Comparison of ENCODE assay signal across 16 mouse cellular contexts in the genomic region with DNA sequence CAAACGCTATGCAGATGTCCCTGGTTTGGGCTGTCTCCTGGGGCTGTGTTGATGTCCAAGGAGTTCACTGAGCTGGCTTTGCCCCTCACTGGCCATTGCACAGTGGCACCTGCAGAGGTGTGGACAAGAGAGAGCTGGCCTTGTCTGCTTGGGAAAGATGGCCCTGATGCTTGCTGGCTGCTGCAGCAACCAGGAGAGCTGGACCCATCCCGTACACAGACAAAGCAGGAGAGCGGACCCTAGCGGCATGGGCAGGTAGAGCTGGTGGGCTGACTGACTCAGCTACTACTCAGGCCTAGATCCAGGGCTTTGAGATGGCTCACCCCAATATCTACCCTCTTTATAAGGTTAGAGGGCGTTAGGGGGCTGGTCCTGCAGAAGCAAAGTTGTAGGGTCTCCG.
DNase-seq lines count a peak whose midpoint lies in the region; ATAC-seq and TF ChIP-seq lines count a peak whose summit lies in the region.
"Had no signal": no experiment of that assay in that cellular context is flagged by ENCODE, and none has a peak within 500 bp of the region (broad histone marks: within the 10 kb centered on the region; RNA-seq: fewer than 3 reads in every experiment).

No protein-coding gene starts in this region.

- no peak overlapping the region for H3K27ac ChIP-seq in hindbrain, postnatal 0 days
- H3K27ac ChIP-seq in hindbrain, embryonic 16.5 days (ENCODE audit: low read depth, low read length): no peak overlapping the region
- H3K27ac ChIP-seq: hindbrain, embryonic 14.5 days; limb, embryonic 13.5 days; macrophage; neural tube, embryonic 12.5 days had no signal

- WGBS in hindbrain, postnatal 0 days: 72% methylated on average over 6 of the region's 6 CpGs
- 70% methylated on average over 6 of the region's 6 CpGs for WGBS in hindbrain, embryonic 16.5 days

- H3K4me3 ChIP-seq in hindbrain, postnatal 0 days (ENCODE audit: low read length): no peak overlapping the region
- no peak overlapping the region for H3K4me3 ChIP-seq in hindbrain, embryonic 16.5 days (ENCODE audit: low read length)
- H3K4me3 ChIP-seq: erythroblast, embryonic 14.5 days; limb, embryonic 13.5 days; neural tube, embryonic 12.5 days had no signal

- ATAC-seq in hindbrain, postnatal 0 days: no peak
- ATAC-seq in hindbrain, embryonic 16.5 days: no peak
- ATAC-seq: liver, postnatal 0 days had no signal

- no peaks in the 10 kb centered on the region for H3K9me3 ChIP-seq in hindbrain, postnatal 0 days (ENCODE audit: low read length)
- no peaks in the 10 kb centered on the region for H3K9me3 ChIP-seq in hindbrain, embryonic 16.5 days (ENCODE audit: control insufficient read depth, low read length)
- H3K9me3 ChIP-seq: neural tube, embryonic 12.5 days had no signal

- H3K4me2 ChIP-seq in hindbrain, postnatal 0 days (ENCODE audit: low read depth, low read length): no peak overlapping the region
- no peak overlapping the region for H3K4me2 ChIP-seq in hindbrain, embryonic 16.5 days (ENCODE audit: low read length)
- H3K4me2 ChIP-seq: hindbrain, embryonic 14.5 days; limb, embryonic 13.5 days; neural tube, embryonic 12.5 days had no signal

- H3K4me1 ChIP-seq in hindbrain, postnatal 0 days (ENCODE audit: insufficient read depth, low read length): no peaks in the 10 kb centered on the region
- H3K4me1 ChIP-seq in hindbrain, embryonic 16.5 days (ENCODE audit: control insufficient read depth, insufficient read depth, low read depth, low read length): no peaks in the 10 kb centered on the region
- H3K4me1 ChIP-seq: limb, embryonic 13.5 days; neural tube, embryonic 12.5 days had no signal

- peak; percentile 28; the same call in 1 of the 2 replicates for TF ChIP-seq CTCF in hindbrain, postnatal 0 days (IDR thresholded peaks at IDR 0.05; ENCODE audit: low read depth)

- no peak for DNase-seq in hindbrain, postnatal 0 days (ENCODE audit: low spot score)
- DNase-seq in retina, embryonic 14.5 days (ENCODE audit: low spot score): peak; percentile 28
- DNase-seq in retina, postnatal 1 day: no peak
- peak; percentile 29 to 52 for DNase-seq in adrenal gland, postnatal 36 days
- no peak for DNase-seq in right cerebral cortex, postnatal 36 days (ENCODE audit: low spot score in 2 of 2)
- DNase-seq in frontal cortex, postnatal 25 days (ENCODE audit: low spot score in 2 of 2): no peak
- DNase-seq: cerebellum, adult 11 months; kidney, adult 9 months; layer of hippocampus, postnatal 36 days; liver, postnatal 0 days had no signal

- no peaks in the 10 kb centered on the region for H3K27me3 ChIP-seq in hindbrain, postnatal 0 days (ENCODE audit: insufficient read depth, low read length)
- no peaks in the 10 kb centered on the region for H3K27me3 ChIP-seq in hindbrain, embryonic 16.5 days (replicated peaks; ENCODE audit: control insufficient read depth, insufficient read depth, low read length)
- H3K27me3 ChIP-seq: limb, embryonic 13.5 days; neural tube, embryonic 12.5 days had no signal

- no peaks in the 10 kb centered on the region for H3K36me3 ChIP-seq in hindbrain, postnatal 0 days (ENCODE audit: insufficient read depth, low read length)
- no peaks in the 10 kb centered on the region for H3K36me3 ChIP-seq in hindbrain, embryonic 16.5 days (ENCODE audit: control insufficient read depth, insufficient read depth, low read length)
- H3K36me3 ChIP-seq: limb, embryonic 13.5 days; neural tube, embryonic 12.5 days had no signal

- no peak overlapping the region for H3K9ac ChIP-seq in hindbrain, postnatal 0 days (replicated peaks; ENCODE audit: low read length)
- no peak overlapping the region for H3K9ac ChIP-seq in hindbrain, embryonic 16.5 days (ENCODE audit: low read depth, low read length)
- H3K9ac ChIP-seq: hindbrain, embryonic 14.5 days; limb, embryonic 13.5 days; liver, postnatal 0 days; neural tube, embryonic 12.5 days had no signal

Comparison
In these comparisons a context has a peak if more than half of its experiments do, and no peak if none do; other contexts are left out.
1. DNase-seq: peak in retina, embryonic 14.5 days (single experiment) and adrenal gland, postnatal 36 days (2 of 2); none in hindbrain, postnatal 0 days (single experiment), retina, postnatal 1 day (single experiment), right cerebral cortex, postnatal 36 days (0 of 2) and frontal cortex, postnatal 25 days (0 of 2).